Mouse (Mus musculus) ovary, adult 18-20 months (tissue): ENCODE data around the gene Gm6482.
"Not testable (repeated sequence)": the region's sequence is repeated elsewhere in the genome, so short reads cannot be mapped to it uniquely, and the experiment has no call there.

Experiments
- DNase-seq: peaks from one replicate; pipeline ENCODE4 v3.0.0; 2022; ENCODE audit warnings: low spot score, mixed read lengths

Gm6482 gene

GRCm38 (mm10) chr14:41408181-41408580, at the start of gene Gm6482:
Gene Gm6482, minus strand, starts transcription at chr14:41408281.
- not testable (repeated sequence) for DNase-seq

GRCm38 (mm10) chr14:41453418-41453817, 45.3 kb upstream of the Gm6482 start, which contains the start of gene Gm7954:
Gene Gm7954, minus strand, starts transcription at chr14:41453518.
- DNase-seq = not testable (repeated sequence)

- not testable (repeated sequence) for DNase-seq
Observed at GRCm38 (mm10) chr14:41425393-41426075, 17.5 kb upstream of the Gm6482 start.

GRCm38 (mm10) chr14:41424694-41425093, 16.6 kb upstream of the Gm6482 start:
- not testable (repeated sequence) for DNase-seq

- not testable (repeated sequence) for DNase-seq
Observed at GRCm38 (mm10) chr14:41386279-41386678, 21.8 kb downstream of the Gm6482 start, which contains the start of gene Gm7945. Gene Gm7945, minus strand, starts transcription at chr14:41386379.
